Mouse (Mus musculus) MEL (cell line): ENCODE results near the gene Radil. TPM values are rescaled to one million over a fixed set of nuclear protein-coding genes. Genes with fewer than 3 reads are reported as not detected.

Source experiments
- DNase-seq: peaks from one replicate; pipeline ENCODE4 v3.0.0; 2011; ENCODE audit warnings: low read depth, low spot score
- H3K27ac ChIP-seq: 2 replicates; pipeline ENCODE4 v1.5.1; 2012; ENCODE audit warnings: low read depth, mild to moderate bottlenecking, control low read depth, low read length, moderate library complexity; ENCODE audit not compliant: control insufficient read depth
- H3K27me3 ChIP-seq, 2 experiments: fragments of 150-350 bp in 1 of 2; sonication (generic) in 1 of 2; 2 replicates each; pipeline ENCODE4 v1.6.1; 2012; ENCODE audit warnings: low read length in 2 of 2, mild to moderate bottlenecking in 2 of 2, improper control_type of control experiment in 1 of 2, moderate library complexity in 1 of 2; ENCODE audit not compliant: insufficient read depth in 2 of 2, control insufficient read depth in 1 of 2
- H3K36me3 ChIP-seq, 2 experiments: 2 replicates each; pipeline ENCODE4 v1.6.1; 2012 to 2014; ENCODE audit warnings: low read length in 2 of 2, improper control_type of control experiment in 1 of 2, inconsistent platforms in 1 of 2, mild to moderate bottlenecking in 1 of 2; ENCODE audit not compliant: insufficient read depth in 2 of 2, control insufficient read depth in 1 of 2
- H3K4me1 ChIP-seq, 2 experiments: fragments of 150-350 bp in 1 of 2; sonication (generic) in 1 of 2; 2 replicates each; pipeline ENCODE4 v1.6.1; 2012; ENCODE audit warnings: low read length in 2 of 2, improper control_type of control experiment in 1 of 2, mild to moderate bottlenecking in 1 of 2; ENCODE audit not compliant: insufficient read depth in 2 of 2, control insufficient read depth in 1 of 2
- H3K4me3 ChIP-seq, 2 experiments: fragments of 150-350 bp in 1 of 2; sonication (generic) in 1 of 2; 2 replicates each; pipeline ENCODE4 v1.5.1; 2012; ENCODE audit warnings: low read depth in 2 of 2, low read length in 2 of 2, mild to moderate bottlenecking in 2 of 2, moderate library complexity in 2 of 2, control low read depth in 1 of 2, improper control_type of control experiment in 1 of 2; ENCODE audit not compliant: control insufficient read depth in 1 of 2, insufficient read depth in 1 of 2
- H3K79me2 ChIP-seq: 2 replicates; pipeline ENCODE4 v1.6.1; 2012; ENCODE audit warnings: mild to moderate bottlenecking, low read length, moderate library complexity; ENCODE audit not compliant: control insufficient read depth, poor library complexity, insufficient read depth
- H3K9ac ChIP-seq: 2 replicates; pipeline ENCODE4 v1.6.1; 2012; ENCODE audit warnings: low read depth, mild to moderate bottlenecking, control low read depth, low read length, moderate library complexity; ENCODE audit not compliant: control insufficient read depth, poor library complexity, severe bottlenecking
- H3K9me3 ChIP-seq: fragments of 150-350 bp; sonication (generic); replicated peaks from 2 replicates; pipeline ENCODE4 v1.6.1; 2012; ENCODE audit warnings: mild to moderate bottlenecking, low read length, improper control_type of control experiment, moderate library complexity; ENCODE audit not compliant: insufficient read depth
- BHLHE40 ChIP-seq: IDR thresholded peaks from 2 replicates; pipeline ENCODE4 v1.6.1; 2012; ENCODE audit warnings: low read depth, mild to moderate bottlenecking, inconsistent platforms, low read length, improper control_type of control experiment, borderline replicate concordance
- CHD1 ChIP-seq: IDR thresholded peaks from 2 replicates; pipeline ENCODE4 v1.6.1; 2012; ENCODE audit warnings: low read depth, mild to moderate bottlenecking, inconsistent platforms, low read length, improper control_type of control experiment
- CHD2 ChIP-seq: IDR thresholded peaks from 2 replicates; pipeline ENCODE4 v1.6.1; 2011; ENCODE audit warnings: low read length, improper control_type of control experiment
- CTCF ChIP-seq, 3 experiments: IDR thresholded peaks in 2 of 3; conservative IDR thresholded peaks in 1 of 3; 2 replicates each; pipeline ENCODE4 v1.5.1; 2011 to 2012; ENCODE audit warnings: low read length in 3 of 3, low read depth in 2 of 3, mild to moderate bottlenecking in 2 of 3, improper control_type of control experiment in 1 of 3, inconsistent platforms in 1 of 3, mixed read lengths in 1 of 3, moderate library complexity in 1 of 3; ENCODE audit not compliant: control insufficient read depth in 1 of 3, insufficient read depth in 1 of 3, poor library complexity in 1 of 3, severe bottlenecking in 1 of 3
- E2F4 ChIP-seq: IDR thresholded peaks from 2 replicates; pipeline ENCODE4 v1.6.1; 2011; ENCODE audit warnings: low read depth, low read length, improper control_type of control experiment, borderline replicate concordance
- HCFC1 ChIP-seq: IDR thresholded peaks from 2 replicates; pipeline ENCODE4 v1.6.1; 2012; ENCODE audit warnings: low read depth, mild to moderate bottlenecking, inconsistent platforms, low read length, improper control_type of control experiment, moderate library complexity
- JUND ChIP-seq: IDR thresholded peaks from 2 replicates; pipeline ENCODE4 v1.6.1; 2011; ENCODE audit warnings: low read depth, mild to moderate bottlenecking, improper control_type of control experiment, low read length
- KAT2A ChIP-seq: conservative IDR thresholded peaks from 2 replicates; pipeline ENCODE4 v1.6.1; 2012; ENCODE audit warnings: low read depth, low read length, improper control_type of control experiment, inconsistent platforms
- MAFK ChIP-seq: IDR thresholded peaks from 2 replicates; pipeline ENCODE4 v1.6.1; 2011; ENCODE audit warnings: low read depth, mild to moderate bottlenecking, low read length, improper control_type of control experiment, borderline replicate concordance
- MAX ChIP-seq: IDR thresholded peaks from 2 replicates; pipeline ENCODE4 v1.6.1; 2011; ENCODE audit warnings: low read length, improper control_type of control experiment
- MAZ ChIP-seq: IDR thresholded peaks from 2 replicates; pipeline ENCODE4 v1.6.1; 2012; ENCODE audit warnings: low read depth, mild to moderate bottlenecking, inconsistent platforms, low read length, improper control_type of control experiment
- MEF2A ChIP-seq: IDR thresholded peaks from 2 replicates; pipeline ENCODE4 v1.6.1; 2014; ENCODE audit warnings: low read depth, mild to moderate bottlenecking, inconsistent platforms, low read length, improper control_type of control experiment; ENCODE audit not compliant: poor library complexity, insufficient replicate concordance, severe bottlenecking; ENCODE audit errors: extremely low read depth
- MYC ChIP-seq: IDR thresholded peaks from 2 replicates; pipeline ENCODE4 v1.6.1; 2011; ENCODE audit warnings: low read depth, mild to moderate bottlenecking, low read length, improper control_type of control experiment, moderate library complexity
- POLR2A ChIP-seq, 2 experiments: IDR thresholded peaks; 2 replicates each; pipeline ENCODE4 v1.6.1; 2011 to 2012; ENCODE audit warnings: low read length in 2 of 2, mild to moderate bottlenecking in 2 of 2, control low read depth in 1 of 2, improper control_type of control experiment in 1 of 2, low read depth in 1 of 2, moderate library complexity in 1 of 2; ENCODE audit not compliant: control insufficient read depth in 1 of 2, insufficient read depth in 1 of 2, poor library complexity in 1 of 2
- POLR2AphosphoS5 ChIP-seq: IDR thresholded peaks from 2 replicates; pipeline ENCODE4 v1.6.1; 2012; ENCODE audit warnings: low read depth, borderline replicate concordance, mild to moderate bottlenecking, inconsistent platforms, low read length, moderate library complexity, mixed read lengths
- RAD21 ChIP-seq: IDR thresholded peaks from 2 replicates; pipeline ENCODE4 v1.6.1; 2011; ENCODE audit warnings: mild to moderate bottlenecking, low read depth, low read length, improper control_type of control experiment
- RCOR1 ChIP-seq: IDR thresholded peaks from 2 replicates; pipeline ENCODE4 v1.6.1; 2012; ENCODE audit warnings: low read depth, mild to moderate bottlenecking, inconsistent platforms, low read length, improper control_type of control experiment
- SMC3 ChIP-seq: IDR thresholded peaks from 2 replicates; pipeline ENCODE4 v1.6.1; 2011; ENCODE audit warnings: low read depth, low read length, improper control_type of control experiment
- USF1 ChIP-seq: IDR thresholded peaks from 2 replicates; pipeline ENCODE4 v1.6.1; 2014; ENCODE audit warnings: low read depth, mild to moderate bottlenecking, inconsistent platforms, low read length, improper control_type of control experiment, moderate library complexity
- ZMIZ1 ChIP-seq: IDR thresholded peaks from 2 replicates; pipeline ENCODE4 v1.6.1; 2012; ENCODE audit warnings: low read depth, mild to moderate bottlenecking, inconsistent platforms, low read length, improper control_type of control experiment, moderate library complexity
- ZNF384 ChIP-seq: IDR thresholded peaks from 2 replicates; pipeline ENCODE4 v1.6.1; 2012; ENCODE audit warnings: low read depth, mild to moderate bottlenecking, inconsistent platforms, low read length, improper control_type of control experiment
- polyA plus RNA-seq, 2 experiments: library from polyadenylated mRNA; stranded (reverse) in 1 of 2; unstranded in 1 of 2; fragments of >175 nt in 1 of 2; fragments of >200 nt in 1 of 2; gene quantifications; 2 replicates each; pipeline versions ENCODE4 v1.2.1 to v1.2.4; 2012; ENCODE audit warnings: low replicate concordance in 2 of 2, low read depth in 1 of 2; ENCODE audit not compliant: insufficient read length in 2 of 2, insufficient read depth in 1 of 2, missing spikeins in 1 of 2
- total RNA-seq: library from RNA; depleted of rRNA; stranded (reverse); fragments of 300-350 nt; gene quantifications from 2 replicates; pipeline ENCODE4 v1.2.3, GENCODE M21; 2012; rRNA removed

The Radil gene
- total RNA-seq = 0.26 and 0.27 TPM in 2 replicates
- polyA plus RNA-seq = under 1 TPM in 1 of 2 experiments, not detected in 1; 0.07 TPM

DNA sequence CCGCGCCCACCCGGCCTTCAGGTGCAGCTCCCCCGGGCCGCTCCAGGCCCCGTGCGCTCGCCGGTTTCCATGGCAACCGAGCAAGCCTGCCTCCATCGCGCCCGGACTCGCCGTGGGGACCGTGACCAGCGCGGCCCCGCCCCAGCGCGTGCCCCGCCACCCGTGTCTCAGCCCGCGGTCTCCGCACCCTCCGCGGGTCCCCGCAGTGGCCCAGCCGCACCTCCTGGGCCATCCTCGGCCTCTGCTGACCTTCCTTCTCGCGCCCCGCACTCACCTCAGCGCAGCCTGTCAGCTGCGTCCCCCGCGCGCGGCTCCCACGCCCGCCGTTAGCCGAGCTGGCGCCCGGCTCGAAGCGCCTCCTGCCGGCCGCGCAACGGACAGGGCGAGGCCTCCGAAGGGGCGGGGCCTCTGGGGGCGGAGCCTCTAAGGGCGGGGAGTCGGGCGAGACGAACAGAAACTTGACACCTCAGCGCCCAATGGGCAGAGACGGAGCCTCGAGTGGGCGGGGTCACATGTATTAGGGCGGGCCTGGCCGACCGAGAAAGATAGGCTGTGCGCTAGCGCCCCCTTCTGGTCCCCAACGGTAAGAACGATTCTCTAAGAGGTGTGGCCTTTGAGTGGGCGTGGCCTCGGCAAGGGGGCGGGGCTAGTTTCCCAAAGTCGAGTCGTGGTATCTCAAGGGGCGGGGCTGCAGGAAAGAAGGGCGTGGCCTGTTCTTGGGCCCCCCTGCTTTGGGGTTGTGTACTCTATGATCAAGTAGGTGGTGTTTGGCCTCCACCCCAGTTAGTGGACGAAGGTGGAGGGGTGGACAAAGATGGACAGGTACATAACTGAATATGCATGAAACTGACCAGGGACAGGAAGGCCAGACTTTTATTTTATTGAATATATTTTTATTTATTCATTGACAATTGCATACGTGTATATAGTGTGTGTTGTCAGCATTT lies at the start of gene Radil:
Gene Radil (minus strand): TSS at position 393 of the 947 bp plus-strand sequence.
- Histone ChIP-seq H3K27ac (no peak within 1 kb of the TSS), H3K9ac (peak within 1 kb of the TSS; percentile 39), H3K9me3 (no peaks in the 10 kb centered on the region), H3K4me1 (no peaks in the 10 kb centered on the region), H3K4me3 (peak within 1 kb of the TSS; percentile 38 to 51; a peak in 3 of 4 replicates), H3K79me2 (no peaks in the 10 kb centered on the region), H3K36me3 (no peaks in the 10 kb centered on the region), H3K27me3 (no peaks in the 10 kb centered on the region; a peak in 1 of 4 replicates)
- DNase-seq = peak; percentile 88
- no peak for TF ChIP-seq E2F4
- no peak for TF ChIP-seq KAT2A
- peak; percentile 63 for TF ChIP-seq USF1
- peak; percentile 31; the same call in 1 of the 2 replicates for TF ChIP-seq HCFC1
- peak; percentile 37 for TF ChIP-seq SMC3
- TF ChIP-seq RAD21 = peak; percentile 39
- TF ChIP-seq CTCF (IDR thresholded peaks at IDR 0.05 in 2 of 3, conservative IDR thresholded peaks at IDR 0.05 in 1 of 3; ENCODE audit: control insufficient read depth in 1 of 3, insufficient read depth in 1 of 3, low read depth in 2 of 3, low read length in 3 of 3, poor library complexity in 1 of 3, severe bottlenecking in 1 of 3) = peak in 2 of 3 experiments; percentile 62 to 73; a peak in 5 of 6 replicates

GRCm38 (mm10) chr5:142597648-142598390 lies 46.9 kb upstream of the Radil start:
- no peaks in the 10 kb centered on the region for H3K79me2 ChIP-seq
- no peaks in the 10 kb centered on the region for H3K9me3 ChIP-seq
- H3K27ac ChIP-seq = no peak overlapping the region
- peaks cover 3 to 4% of the 10 kb centered on the region in 2 experiments for H3K27me3 ChIP-seq
- TF ChIP-seq RAD21 (no peak), MYC (no peak)
- H3K4me1 ChIP-seq = no peaks in the 10 kb centered on the region
- H3K4me3 ChIP-seq = no peak overlapping the region
- no peak for DNase-seq
- no peak overlapping the region for H3K9ac ChIP-seq
- no peaks in the 10 kb centered on the region for H3K36me3 ChIP-seq

- Histone ChIP-seq H3K9me3 (no peaks in the 10 kb centered on the region), H3K27me3 (peaks cover 0 to 2% of the 10 kb centered on the region in 2 experiments; a peak in 3 of 4 replicates), H3K27ac (no peak overlapping the region), H3K36me3 (no peaks in the 10 kb centered on the region), H3K9ac (no peak overlapping the region), H3K4me1 (no peaks in the 10 kb centered on the region), H3K4me3 (no peak overlapping the region), H3K79me2 (no peaks in the 10 kb centered on the region)
- DNase-seq = no peak
- no peak for TF ChIP-seq ZMIZ1
- no peak for TF ChIP-seq CHD2
- TF ChIP-seq RCOR1 = no peak
- TF ChIP-seq MEF2A = no peak
- TF ChIP-seq E2F4 = no peak
- no peak for TF ChIP-seq BHLHE40
- TF ChIP-seq MAFK = no peak
- TF ChIP-seq MAX = no peak
- TF ChIP-seq JUND = no peak
- TF ChIP-seq POLR2AphosphoS5 = no peak
- no peak for TF ChIP-seq CHD1
- TF ChIP-seq MAZ = no peak
- no peak for TF ChIP-seq POLR2A (IDR thresholded peaks at IDR 0.05; ENCODE audit: control insufficient read depth in 1 of 2, insufficient read depth in 1 of 2, low read depth in 1 of 2, low read length in 2 of 2, poor library complexity in 1 of 2)
- no peak for TF ChIP-seq MYC
- TF ChIP-seq ZNF384 = no peak
Measured at GRCm38 (mm10) chr5:142596723-142597122, 45.8 kb upstream of the Radil start.
